Mouse (Mus musculus) heart, postnatal 10 days (tissue): Measurements from ENCODE around the gene H2-M1. TPM values are rescaled to one million over a fixed set of nuclear protein-coding genes. Genes with fewer than 3 reads are reported as not detected.

Source experiments
- DNase-seq, 2 experiments: peaks; one replicate each; pipeline ENCODE4 v3.0.0; 2021
- intact Hi-C: fragments of 180-260 bp; cut with DNase I; formaldehyde crosslinking; loops from one replicate; pipeline ENCODE4 v1.15.1; 2025
- total RNA-seq, 2 experiments: library from RNA; stranded (reverse); gene quantifications; 2 replicates each; pipeline ENCODE4 v1.2.3; 2021

The H2-M1 gene
- total RNA-seq, result not detected

GRCm38 (mm10) chr17:36672119-36672518, at the start of gene H2-M1:
TSS of gene H2-M1 (minus strand) at chr17:36672219.
- intact Hi-C loops, result no loop called here
- DNase-seq, result no peak

- DNase-seq, result no peak
- intact Hi-C loops, result no loop called here
Measured at GRCm38 (mm10) chr17:36697693-36698092, 25.7 kb upstream of the H2-M1 start.

- intact Hi-C loops, result no loop called here
- no peak for DNase-seq
Measured at GRCm38 (mm10) chr17:36642566-36642965, 29.5 kb downstream of the H2-M1 start, which contains the start of gene H2-M9. TSS of gene H2-M9 (minus strand) at chr17:36642666.

Other genes with a start within 250 kb of the H2-M1 start
- gene H2-M10.4, start 209.9 kb downstream of the H2-M1 start, total RNA-seq, result not detected
- gene H2-M11, start 125.1 kb downstream of the H2-M1 start, total RNA-seq, result not detected
- gene H2-M9, start 29.6 kb downstream of the H2-M1 start, total RNA-seq, result under 1 TPM in 1 of 2 experiments, not detected in 1; 0.38 TPM
- gene H2-M10.5, start 100.7 kb upstream of the H2-M1 start, total RNA-seq, result not detected
- gene H2-M10.6, start 140.0 kb upstream of the H2-M1 start, total RNA-seq, result not detected
- 10 to 100 TPM; 23.1 to 24.2 TPM for gene Trim26, start 164.9 kb upstream of the H2-M1 start, total RNA-seq
- not detected for gene Trim15, start 195.0 kb upstream of the H2-M1 start, total RNA-seq
- under 1 TPM; 0.60 to 0.93 TPM for gene Trim10, start 197.4 kb upstream of the H2-M1 start, total RNA-seq
- not detected for gene Trim40, start 217.9 kb upstream of the H2-M1 start, total RNA-seq
- not detected for gene Trim31, start 225.9 kb upstream of the H2-M1 start, total RNA-seq